In the genomic region with DNA sequence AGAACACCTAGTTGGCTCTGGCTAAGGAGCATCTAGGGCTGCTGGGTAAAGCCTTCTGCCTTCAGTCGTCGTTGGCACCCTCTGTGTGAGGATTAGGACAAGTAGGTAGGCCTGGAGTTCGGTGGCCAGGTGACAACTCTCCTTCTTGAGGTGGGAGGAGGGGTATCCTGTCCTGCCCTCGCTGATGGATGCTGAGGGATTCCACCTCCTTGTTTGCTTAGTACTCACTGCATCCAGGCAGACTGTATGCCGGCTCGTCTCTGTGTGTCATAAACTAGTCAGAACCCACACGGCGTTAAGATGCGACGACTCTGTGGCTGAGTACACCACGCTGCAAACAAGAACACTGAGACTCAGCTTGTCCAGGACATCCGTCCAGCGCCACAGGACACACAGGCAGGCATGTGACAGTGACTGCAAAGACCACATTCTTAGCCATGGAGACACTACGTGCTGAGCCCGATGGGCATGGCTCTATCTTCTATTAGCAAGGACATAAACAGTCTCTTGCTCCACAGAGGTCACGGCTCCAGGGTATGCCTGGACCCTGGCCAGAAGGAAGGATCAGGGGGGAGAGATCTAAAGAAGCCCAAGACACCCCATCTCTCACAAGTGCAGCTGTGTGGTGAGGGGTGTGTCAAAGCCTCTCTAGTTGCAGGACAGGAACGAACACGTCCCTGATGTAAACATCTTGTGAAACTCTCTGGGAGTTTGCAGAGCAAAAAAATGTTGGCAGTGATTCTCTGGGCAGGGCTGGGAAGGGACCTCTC, we compare ENCODE assay signal across 9 mouse cellular contexts. TPM values are rescaled to one million over a fixed set of nuclear protein-coding genes. Genes with fewer than 3 reads are reported as not detected.
A peak's percentile ranks its signal among the peaks of the same experiment; 100 is the strongest.
DNase-seq lines count a peak whose midpoint lies in the region; ATAC-seq and TF ChIP-seq lines count a peak whose summit lies in the region.
"Had no signal": no experiment of that assay in that cellular context is flagged by ENCODE, and none has a peak within 500 bp of the region (broad histone marks: within the 10 kb centered on the region; RNA-seq: fewer than 3 reads in every experiment).

No protein-coding gene starts in this region.

- no peak overlapping the region for H3K9ac ChIP-seq in kidney, postnatal 0 days (ENCODE audit: low read depth, low read length)
- H3K9ac ChIP-seq in midbrain, embryonic 15.5 days: no peak overlapping the region
- H3K9ac ChIP-seq: midbrain, embryonic 12.5 days had no signal

- no peaks in the 10 kb centered on the region for H3K9me3 ChIP-seq in kidney, postnatal 0 days (replicated peaks; ENCODE audit: low read length)
- H3K9me3 ChIP-seq in midbrain, embryonic 15.5 days: no peaks in the 10 kb centered on the region
- H3K9me3 ChIP-seq: midbrain, embryonic 12.5 days had no signal

- no peak for TF ChIP-seq POLR2A in kidney, adult 2 months (IDR thresholded peaks at IDR 0.05; ENCODE audit: low read depth, low read length)
- no peak for TF ChIP-seq POLR2A in bone marrow, adult 2 months (IDR thresholded peaks at IDR 0.05; ENCODE audit: borderline replicate concordance, control insufficient read depth, low read depth, low read length)

- H3K36me3 ChIP-seq in kidney, postnatal 0 days (ENCODE audit: insufficient read depth, low read length): peaks cover 22% of the 10 kb centered on the region
- peaks cover 6% of the 10 kb centered on the region; the same call in 1 of the 2 replicates for H3K36me3 ChIP-seq in kidney, adult 2 months (ENCODE audit: control insufficient read depth, insufficient read depth, low read length)
- H3K36me3 ChIP-seq in midbrain, embryonic 15.5 days (replicated peaks): peaks cover 15% of the 10 kb centered on the region

- no peaks in the 10 kb centered on the region for H3K27me3 ChIP-seq in kidney, postnatal 0 days (ENCODE audit: insufficient read depth, low read length)
- no peaks in the 10 kb centered on the region for H3K27me3 ChIP-seq in kidney, adult 2 months (replicated peaks; ENCODE audit: control insufficient read depth, insufficient read depth, low read length)
- no peaks in the 10 kb centered on the region for H3K27me3 ChIP-seq in midbrain, embryonic 15.5 days (replicated peaks)
- H3K27me3 ChIP-seq: midbrain, embryonic 12.5 days had no signal

- H3K4me2 ChIP-seq in kidney, postnatal 0 days (ENCODE audit: low read length): no peak overlapping the region
- H3K4me2 ChIP-seq in midbrain, embryonic 15.5 days: no peak overlapping the region
- H3K4me2 ChIP-seq: midbrain, embryonic 12.5 days had no signal

- no peak overlapping the region for H3K4me3 ChIP-seq in kidney, postnatal 0 days (replicated peaks; ENCODE audit: low read depth, low read length)
- no peak overlapping the region for H3K4me3 ChIP-seq in kidney, adult 2 months (ENCODE audit: insufficient read depth, low read depth, low read length)
- H3K4me3 ChIP-seq in bone marrow, adult 2 months (replicated peaks; ENCODE audit: control insufficient read depth, low read depth, low read length): no peak overlapping the region
- H3K4me3 ChIP-seq in midbrain, embryonic 15.5 days: no peak overlapping the region
- H3K4me3 ChIP-seq: midbrain, embryonic 12.5 days had no signal

- peaks cover 4% of the 10 kb centered on the region; the same call in 1 of the 2 replicates for H3K4me1 ChIP-seq in kidney, postnatal 0 days (replicated peaks; ENCODE audit: insufficient read depth, low read length)
- no peaks in the 10 kb centered on the region; the same call in 1 of the 2 replicates for H3K4me1 ChIP-seq in kidney, adult 2 months (ENCODE audit: control insufficient read depth, insufficient read depth, low read length)
- H3K4me1 ChIP-seq in bone marrow, adult 2 months (ENCODE audit: control insufficient read depth, insufficient read depth, low read length): peaks cover 13% of the 10 kb centered on the region
- H3K4me1 ChIP-seq in midbrain, embryonic 15.5 days: no peaks in the 10 kb centered on the region
- H3K4me1 ChIP-seq: midbrain, embryonic 12.5 days had no signal

- peak; percentile 45 for DNase-seq in kidney, postnatal 0 days (ENCODE audit: low spot score)
- no peak for DNase-seq in kidney, adult 2 months
- DNase-seq in heart, postnatal 4 days: peak; percentile 50
- no peak for DNase-seq in left cerebral cortex, adult 9 months (ENCODE audit: low spot score in 2 of 2)
- DNase-seq in right cerebral cortex, postnatal 14 days: no peak

- H3K27ac ChIP-seq in kidney, postnatal 0 days: peak overlapping the region; percentile 47; the same call in 1 of the 2 replicates
- no peak overlapping the region for H3K27ac ChIP-seq in kidney, adult 2 months (ENCODE audit: insufficient read depth, low read depth, low read length)
- H3K27ac ChIP-seq in bone marrow, adult 2 months (ENCODE audit: control insufficient read depth, insufficient read depth, low read depth, low read length, poor library complexity): peak overlapping the region; percentile 91
- no peak overlapping the region for H3K27ac ChIP-seq in midbrain, embryonic 15.5 days
- H3K27ac ChIP-seq: midbrain, embryonic 12.5 days had no signal

- no peak for TF ChIP-seq CTCF in kidney, postnatal 0 days (IDR thresholded peaks at IDR 0.05; ENCODE audit: low read depth)
- no peak for TF ChIP-seq CTCF in kidney, adult 2 months (conservative IDR thresholded peaks at IDR 0.05; ENCODE audit: insufficient read depth, insufficient read length, low read depth, low read length)
- no peak for TF ChIP-seq CTCF in bone marrow, adult 2 months (IDR thresholded peaks at IDR 0.05; ENCODE audit: control insufficient read depth, insufficient read depth, low read length)

- ATAC-seq in kidney, postnatal 0 days (replicated peaks; ENCODE audit: low FRiP score, low read depth): no peak
- peak; percentile 28 for ATAC-seq in monocyte, adult 5-6 weeks (replicated peaks; ENCODE audit: insufficient number of reproducible peaks, low FRiP score, low TSS enrichment, poor library complexity, severe bottlenecking)
- ATAC-seq in midbrain, embryonic 15.5 days (replicated peaks): no peak

- WGBS in kidney, postnatal 0 days: 56% methylated on average over 18 of the region's 18 CpGs
- 61% methylated on average over 18 of the region's 18 CpGs for WGBS in kidney, adult 2 months
- 47% methylated on average over 18 of the region's 18 CpGs for WGBS in bone marrow, adult 2 months
- 74% methylated on average over 18 of the region's 18 CpGs for WGBS in midbrain, embryonic 15.5 days

RNA-seq across cellular contexts. Expression of a gene that starts 13.6 kb away (rescaled TPM):
- polyA plus RNA-seq in kidney, postnatal 0 days (2015; fragmentation: Nextera tagmentation; extraction: Ambion mirVana): 15.4 and 17.2 TPM in 2 replicates
- 35.5 and 57.6 TPM in 2 replicates for polyA plus RNA-seq in kidney, adult 2 months (2012; rRNA removed)
- 24.1 and 42.9 TPM in 2 replicates for polyA plus RNA-seq in bone marrow, adult 2 months (2011; ENCODE audit: insufficient read depth, insufficient read length, low replicate concordance, missing spikeins)
- total RNA-seq in heart, postnatal 4 days (2021): 10 to 100 TPM; 74.3 to 79.7 TPM
- total RNA-seq in monocyte, adult 5-6 weeks (2017): 146 to 224 TPM (median 193 TPM) in 3 replicates
- polyA plus RNA-seq in midbrain, embryonic 15.5 days (2015; fragmentation: Nextera tagmentation; extraction: Ambion mirVana): 22.9 and 25.5 TPM in 2 replicates

Comparison
In these comparisons a context has a peak if more than half of its experiments do, and no peak if none do; other contexts are left out.
1. DNase-seq: peak in kidney, postnatal 0 days (single experiment) and heart, postnatal 4 days (single experiment); none in kidney, adult 2 months (single experiment), left cerebral cortex, adult 9 months (0 of 2) and right cerebral cortex, postnatal 14 days (single experiment).
2. H3K27ac ChIP-seq: peak in kidney, postnatal 0 days (single experiment) and bone marrow, adult 2 months (single experiment); none in kidney, adult 2 months (single experiment) and midbrain, embryonic 15.5 days (single experiment).